Mouse (Mus musculus) CH12.LX (cell line): ENCODE data around the gene Robo1. TPM values are rescaled to one million over a fixed set of nuclear protein-coding genes. Genes with fewer than 3 reads are reported as not detected.

Source experiments
- DNase-seq: peaks from one replicate; pipeline ENCODE4 v3.0.0-alpha.2; 2013; ENCODE audit errors: extremely low read depth
- H3K27ac ChIP-seq: 2 replicates; pipeline ENCODE4 v1.5.1; 2012; ENCODE audit warnings: low read depth, mild to moderate bottlenecking, control low read depth, moderate library complexity; ENCODE audit not compliant: insufficient read depth
- H3K27me3 ChIP-seq: replicated peaks from 2 replicates; pipeline ENCODE3; 2012; ENCODE audit warnings: inconsistent platforms
- H3K36me3 ChIP-seq, 2 experiments: replicated peaks in 1 of 2; 2 replicates each; pipeline versions ENCODE3 to v1.6.1; 2012; ENCODE audit warnings: inconsistent platforms in 1 of 2, low read length in 1 of 2, mild to moderate bottlenecking in 1 of 2, mixed read lengths in 1 of 2, moderate library complexity in 1 of 2; ENCODE audit not compliant: control insufficient read depth in 1 of 2, insufficient read depth in 1 of 2
- H3K4me1 ChIP-seq, 2 experiments: 2 replicates each; pipeline ENCODE4 v1.6.1; 2012; ENCODE audit warnings: inconsistent platforms in 1 of 2, moderate library complexity in 1 of 2; ENCODE audit not compliant: insufficient read depth in 2 of 2, control insufficient read depth in 1 of 2
- H3K4me2 ChIP-seq: 2 replicates; pipeline ENCODE4 v1.6.1; 2012; ENCODE audit warnings: low read depth, mild to moderate bottlenecking, control low read depth; ENCODE audit not compliant: poor library complexity, insufficient read depth, severe bottlenecking
- H3K4me3 ChIP-seq, 3 experiments: fragments of 150-350 bp in 1 of 3; sonication (generic) in 1 of 3; replicated peaks in 1 of 3; 2 replicates each; pipeline versions ENCODE3 to v1.5.1; 2011 to 2012; ENCODE audit warnings: low read depth in 2 of 3, low read length in 2 of 3, mild to moderate bottlenecking in 2 of 3, moderate library complexity in 2 of 3, control low read depth in 1 of 3, improper control_type of control experiment in 1 of 3, inconsistent platforms in 1 of 3, mixed read lengths in 1 of 3; ENCODE audit not compliant: poor library complexity in 1 of 3
- H3K79me2 ChIP-seq: replicated peaks from 2 replicates; pipeline ENCODE4 v1.6.1; 2012; ENCODE audit warnings: mild to moderate bottlenecking, moderate library complexity; ENCODE audit not compliant: control insufficient read depth, poor library complexity, insufficient read depth, severe bottlenecking; ENCODE audit errors: extremely low read depth
- H3K9ac ChIP-seq: 2 replicates; pipeline ENCODE4 v1.6.1; 2012; ENCODE audit warnings: low read depth, mild to moderate bottlenecking, control low read depth, moderate library complexity; ENCODE audit not compliant: insufficient read depth
- H3K9me3 ChIP-seq: replicated peaks from 2 replicates; pipeline ENCODE3; 2012; ENCODE audit warnings: low read length, inconsistent platforms, mixed read lengths
- CHD1 ChIP-seq: IDR thresholded peaks from 2 replicates; pipeline ENCODE4 v1.6.1; 2012; ENCODE audit warnings: low read depth, low read length, improper control_type of control experiment, inconsistent platforms
- CTCF ChIP-seq, 2 experiments: IDR thresholded peaks in 1 of 2; conservative IDR thresholded peaks in 1 of 2; 2 replicates each; pipeline ENCODE4 v1.5.1; 2011 to 2012; ENCODE audit warnings: low read depth in 2 of 2, low read length in 2 of 2, improper control_type of control experiment in 1 of 2, inconsistent platforms in 1 of 2, mild to moderate bottlenecking in 1 of 2, moderate library complexity in 1 of 2
- E2F4 ChIP-seq: IDR thresholded peaks from 2 replicates; pipeline ENCODE4 v1.6.1; 2011; ENCODE audit warnings: low read depth, low read length, improper control_type of control experiment; ENCODE audit not compliant: insufficient replicate concordance
- GABPA ChIP-seq: IDR thresholded peaks from 2 replicates; pipeline ENCODE4 v1.6.1; 2012; ENCODE audit warnings: low read depth, low read length, improper control_type of control experiment, inconsistent platforms; ENCODE audit not compliant: insufficient replicate concordance
- IRF4 ChIP-seq: IDR thresholded peaks from 2 replicates; pipeline ENCODE4 v1.6.1; 2014; ENCODE audit warnings: low read depth, mild to moderate bottlenecking, inconsistent platforms, low read length, improper control_type of control experiment
- KAT2A ChIP-seq: IDR thresholded peaks from 2 replicates; pipeline ENCODE4 v1.6.1; 2012; ENCODE audit warnings: low read length, improper control_type of control experiment, inconsistent platforms; ENCODE audit not compliant: insufficient replicate concordance
- MEF2A ChIP-seq: IDR thresholded peaks from 2 replicates; pipeline ENCODE4 v1.6.1; 2014; ENCODE audit warnings: low read depth, mild to moderate bottlenecking, inconsistent platforms, low read length, improper control_type of control experiment, borderline replicate concordance
- NELFE ChIP-seq: IDR thresholded peaks from 2 replicates; pipeline ENCODE4 v1.6.1; 2011; ENCODE audit warnings: low read depth, low read length, improper control_type of control experiment
- NRF1 ChIP-seq: IDR thresholded peaks from 2 replicates; pipeline ENCODE4 v1.6.1; 2014; ENCODE audit warnings: low read depth, mild to moderate bottlenecking, inconsistent platforms, low read length, improper control_type of control experiment, moderate library complexity
- POLR2AphosphoS2 ChIP-seq: IDR thresholded peaks from 2 replicates; pipeline ENCODE4 v1.6.1; 2011; ENCODE audit warnings: low read depth, low read length, improper control_type of control experiment
- RAD21 ChIP-seq: IDR thresholded peaks from 2 replicates; pipeline ENCODE4 v1.6.1; 2011; ENCODE audit warnings: low read depth, mild to moderate bottlenecking, low read length, improper control_type of control experiment, moderate library complexity
- RCOR1 ChIP-seq: conservative IDR thresholded peaks from 2 replicates; pipeline ENCODE4 v1.6.1; 2012; ENCODE audit warnings: low read depth, mild to moderate bottlenecking, inconsistent platforms, low read length, improper control_type of control experiment
- SMC3 ChIP-seq: IDR thresholded peaks from 2 replicates; pipeline ENCODE4 v1.6.1; 2011; ENCODE audit warnings: low read depth, low read length, improper control_type of control experiment
- TBP ChIP-seq: conservative IDR thresholded peaks from 2 replicates; pipeline ENCODE4 v1.6.1; 2011; ENCODE audit warnings: low read depth, low read length, improper control_type of control experiment
- UBTF ChIP-seq: IDR thresholded peaks from 2 replicates; pipeline ENCODE4 v1.6.1; 2012; ENCODE audit warnings: low read depth, mild to moderate bottlenecking, inconsistent platforms, low read length, improper control_type of control experiment, moderate library complexity
- ZMIZ1 ChIP-seq: IDR thresholded peaks from 2 replicates; pipeline ENCODE4 v1.6.1; 2012; ENCODE audit warnings: low read depth, mild to moderate bottlenecking, inconsistent platforms, low read length, improper control_type of control experiment
- ZNF384 ChIP-seq: IDR thresholded peaks from 2 replicates; pipeline ENCODE4 v1.6.1; 2012; ENCODE audit warnings: low read depth, low read length, improper control_type of control experiment, inconsistent platforms
- dilution Hi-C: fragments of 300-500 bp; cut with MboI; formaldehyde crosslinking; loops from 2 replicates; pipeline ENCODE4 v1.14.3; 2020; ENCODE audit warnings: low sequenced_read_pairs; ENCODE audit not compliant: extremely low pct_unique_long_range_greater_than_20kb, extremely low pct_ligation_motif_present
- in situ Hi-C: fragments of 300-500 bp; cut with MboI; formaldehyde crosslinking; loops from 3 replicates; pipeline ENCODE4 v1.14.3; 2019; ENCODE audit warnings: low sequenced_read_pairs, low pct_ligation_motif_present, low pct_unique_long_range_greater_than_20kb, mixed read lengths
- polyA plus RNA-seq: library from polyadenylated mRNA; unstranded; fragments of >175 nt; gene quantifications from 2 replicates; pipeline ENCODE4 v1.2.1, GENCODE M21; 2012; ENCODE audit warnings: low read depth; ENCODE audit not compliant: insufficient read length
- total RNA-seq, 2 experiments: library from RNA; depleted of rRNA; stranded (reverse); fragments of 300-350 nt in 1 of 2; fragments of >200 nt in 1 of 2; gene quantifications; 2 replicates each; pipeline ENCODE4 v1.2.3; 2012 to 2014

Gene Robo1
- total and polyA plus RNA-seq, 3 experiments, result not detected

- TF ChIP-seq IRF4, result no peak
- peak in 1 of 2 experiments; percentile 41; a peak in 2 of 4 replicates for TF ChIP-seq CTCF (conservative IDR thresholded peaks at IDR 0.05 in 1 of 2, IDR thresholded peaks at IDR 0.05 in 1 of 2; ENCODE audit: low read depth in 2 of 2, low read length in 2 of 2)
- no peak for TF ChIP-seq POLR2AphosphoS2
- TF ChIP-seq SMC3, result 0 out of 2 replicates have a peak, but pooled peaks have one; percentile 25
- no peak for TF ChIP-seq KAT2A
- no peak for TF ChIP-seq NELFE
- no peak for TF ChIP-seq GABPA
- TF ChIP-seq CHD1, result no peak
- TF ChIP-seq TBP, result no peak
- no peak for TF ChIP-seq UBTF
- TF ChIP-seq RAD21, result peak; percentile 39
- TF ChIP-seq ZNF384, result no peak
- no peak overlapping the region for H3K27ac ChIP-seq
- dilution Hi-C loops (no loop called here), in situ Hi-C loops (no loop called here)
- peaks cover 29% of the 10 kb centered on the region for H3K9me3 ChIP-seq
- peak; percentile 8 for DNase-seq
- H3K79me2 ChIP-seq, result no peaks in the 10 kb centered on the region
- H3K4me1 ChIP-seq, result no peaks in the 10 kb centered on the region
- H3K4me2 ChIP-seq, result no peak overlapping the region
- no peaks in the 10 kb centered on the region for H3K36me3 ChIP-seq
- H3K9ac ChIP-seq, result no peak overlapping the region
- no peaks in the 10 kb centered on the region for H3K27me3 ChIP-seq
- H3K4me3 ChIP-seq, result no peak overlapping the region
These were observed 306.8 kb downstream of the Robo1 start for GRCm38 (mm10) chr16:72614898-72615297.

DNA sequence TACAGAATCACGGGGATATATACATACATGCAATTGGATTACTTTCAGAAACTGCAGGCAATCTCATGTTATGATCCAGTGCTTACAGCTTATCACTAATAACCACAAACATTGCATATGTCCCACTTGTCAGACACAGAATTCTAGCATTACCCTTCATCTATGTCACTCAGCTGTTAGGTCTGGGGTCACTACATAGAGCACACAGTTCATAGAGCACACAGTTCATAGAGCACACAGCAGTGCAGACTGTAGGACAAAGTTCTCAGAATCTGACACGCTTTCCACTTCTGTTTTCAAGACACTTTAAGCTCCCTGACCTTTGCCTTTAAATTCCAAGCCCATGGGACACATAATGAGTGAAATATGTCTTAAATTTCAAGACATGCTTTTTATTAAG, 307.3 kb downstream of the Robo1 start:
- dilution Hi-C loops (no loop called here), in situ Hi-C loops (no loop called here)
- Histone ChIP-seq H3K9ac (no peak overlapping the region), H3K4me1 (no peaks in the 10 kb centered on the region), H3K9me3 (peaks cover 30% of the 10 kb centered on the region), H3K36me3 (no peaks in the 10 kb centered on the region), H3K4me3 (no peak overlapping the region), H3K27ac (no peak overlapping the region), H3K27me3 (no peaks in the 10 kb centered on the region), H3K4me2 (no peak overlapping the region), H3K79me2 (no peaks in the 10 kb centered on the region)
- no peak for DNase-seq
- no peak for TF ChIP-seq GABPA

- in situ Hi-C loops, result no loop called here
These were observed 314.3 kb downstream of the Robo1 start for GRCm38 (mm10) chr16:72622371-72622770.

More at GRCm38 (mm10) chr16:72622371-72622770, 314.3 kb downstream of the Robo1 start:
- Histone ChIP-seq H3K27me3 (no peaks in the 10 kb centered on the region), H3K9ac (no peak overlapping the region), H3K4me2 (no peak overlapping the region), H3K4me3 (no peak overlapping the region), H3K9me3 (peaks cover 18% of the 10 kb centered on the region), H3K36me3 (no peaks in the 10 kb centered on the region), H3K79me2 (no peaks in the 10 kb centered on the region), H3K4me1 (no peaks in the 10 kb centered on the region), H3K27ac (no peak overlapping the region)
- TF ChIP-seq ZNF384, result no peak
- no peak for TF ChIP-seq NRF1
- no peak for TF ChIP-seq NELFE
- no peak for TF ChIP-seq ZMIZ1
- no peak for TF ChIP-seq MEF2A
- no peak for TF ChIP-seq E2F4
- no peak for TF ChIP-seq IRF4
- no peak for TF ChIP-seq RCOR1
- no peak for DNase-seq
- dilution Hi-C loops, result no loop called here
